Mouse (Mus musculus) forebrain, postnatal 0 days (tissue): ENCODE data around the gene Tkt. TPM values are rescaled to one million over a fixed set of nuclear protein-coding genes. Genes with fewer than 3 reads are reported as not detected.

Experiments used
- ATAC-seq: fragments of 200-750 bp; cut with Nextera tagmentation; 2 replicates; pipeline ENCODE4 v1.8.0; 2017; ENCODE audit warnings: mild to moderate bottlenecking, moderate library complexity
- DNase-seq: peaks from one replicate; pipeline ENCODE4 v3.0.0-alpha.2; 2015
- H3K27ac ChIP-seq: fragments of 300-500 bp; sonication (generic); 2 replicates; pipeline ENCODE4 v1.5.1; 2014; ENCODE audit warnings: low read depth, mild to moderate bottlenecking, antibody characterized with exemption, low read length, moderate library complexity, mixed read lengths
- H3K27me3 ChIP-seq: fragments of 300-500 bp; sonication (generic); 2 replicates; pipeline ENCODE4 v1.6.1; 2014; ENCODE audit warnings: mild to moderate bottlenecking, low read length, mixed read lengths; ENCODE audit not compliant: insufficient read depth
- H3K36me3 ChIP-seq: fragments of 300-500 bp; sonication (generic); 2 replicates; pipeline ENCODE4 v1.6.1; 2014; ENCODE audit warnings: mild to moderate bottlenecking, moderate library complexity; ENCODE audit not compliant: insufficient read depth
- H3K4me1 ChIP-seq: fragments of 300-500 bp; sonication (generic); 2 replicates; pipeline ENCODE4 v1.6.1; 2014; ENCODE audit warnings: antibody characterized with exemption; ENCODE audit not compliant: insufficient read depth
- H3K4me2 ChIP-seq: fragments of 300-500 bp; sonication (generic); 2 replicates; pipeline ENCODE4 v1.6.1; 2014; ENCODE audit warnings: low read depth, mild to moderate bottlenecking, moderate library complexity
- H3K4me3 ChIP-seq: fragments of 300-500 bp; sonication (generic); 2 replicates; pipeline ENCODE4 v1.5.1; 2014; ENCODE audit warnings: low read depth, low read length, mixed read lengths
- H3K9ac ChIP-seq: fragments of 300-500 bp; sonication (generic); 2 replicates; pipeline ENCODE4 v1.6.1; 2014; ENCODE audit warnings: mild to moderate bottlenecking
- H3K9me3 ChIP-seq: fragments of 300-500 bp; sonication (generic); 2 replicates; pipeline ENCODE4 v1.6.1; 2016; ENCODE audit warnings: low read length
- CTCF ChIP-seq: sonication (generic); IDR thresholded peaks from 2 replicates; pipeline ENCODE4 v1.5.1; 2016; ENCODE audit warnings: antibody characterized with exemption, control low read depth, low read depth
- WGBS: fragments of 180-500 bp; shearing (Covaris S2); extraction: QIAGEN DNeasy Blood & Tissue Kit; methylation state at CpG from one replicate; pipeline ENCODE4 v1.1.7; 2014; 5-methylcytosine and 5-hydroxymethylcytosine counted together
- microRNA-seq, 2 experiments: library from miRNA; unstranded; fragments of <30 nt; microRNA quantifications; one replicate each; pipeline ENCODE4; 2016
- polyA plus RNA-seq: library from polyadenylated mRNA; unstranded; fragments of >200 nt; fragmentation: Nextera tagmentation; extraction: Ambion mirVana; gene quantifications from 2 replicates; pipeline ENCODE4 v1.2.1, GENCODE M21; 2015
- total RNA-seq: library from RNA; depleted of rRNA; stranded (reverse); fragments of >200 nt; gene quantifications from 2 replicates; pipeline ENCODE4 v1.2.3, GENCODE M21; 2014; rRNA removed

The Tkt gene
- total and polyA plus RNA-seq, 2 experiments from 2014 or later: 278 to 374 TPM

- no peaks in the 10 kb centered on the region for H3K9me3 ChIP-seq
- H3K36me3 ChIP-seq: no peaks in the 10 kb centered on the region
- H3K4me1 ChIP-seq: no peaks in the 10 kb centered on the region
- H3K4me2 ChIP-seq: no peak overlapping the region
- no peak overlapping the region for H3K4me3 ChIP-seq
- no peak for DNase-seq
- no peak overlapping the region for H3K9ac ChIP-seq
- no peaks in the 10 kb centered on the region for H3K27me3 ChIP-seq
- WGBS: 92% methylated on average over 2 of the region's 2 CpGs
- ATAC-seq: no peak
- H3K27ac ChIP-seq: no peak overlapping the region
- no peak for TF ChIP-seq CTCF
Observed at GRCm38 (mm10) chr14:30612962-30613715, 65.0 kb downstream of the Tkt start.

DNA sequence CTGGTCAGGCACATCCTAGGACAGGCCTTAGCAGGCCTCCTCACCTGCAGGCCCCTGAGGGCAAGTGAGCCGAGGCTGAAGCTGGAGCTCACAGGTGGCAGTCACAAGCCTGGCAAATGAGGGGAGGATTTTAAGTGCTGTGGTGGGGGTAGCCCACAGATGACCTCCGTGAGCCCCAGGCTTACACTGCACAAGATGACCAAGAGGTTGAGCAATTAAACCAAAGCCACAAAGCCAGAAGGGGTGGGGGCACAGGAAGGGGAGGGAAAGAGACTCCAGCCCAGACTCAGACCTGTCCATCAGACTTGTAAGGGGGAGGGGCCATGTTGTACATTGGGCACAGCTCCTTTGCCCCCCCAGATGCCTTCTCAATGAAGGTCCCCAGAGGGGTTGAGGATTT, 68.6 kb downstream of the Tkt start:
- H3K27ac ChIP-seq: no peak overlapping the region
- DNase-seq: no peak
- no peaks in the 10 kb centered on the region for H3K36me3 ChIP-seq
- H3K9ac ChIP-seq: no peak overlapping the region
- H3K27me3 ChIP-seq: no peaks in the 10 kb centered on the region
- H3K4me1 ChIP-seq: no peaks in the 10 kb centered on the region
- no peak overlapping the region for H3K4me3 ChIP-seq
- no peak for TF ChIP-seq CTCF
- H3K9me3 ChIP-seq: no peaks in the 10 kb centered on the region
- H3K4me2 ChIP-seq: no peak overlapping the region
- no peak for ATAC-seq
- WGBS: 64% methylated on average over 2 of the region's 2 CpGs

- Histone ChIP-seq H3K4me1 (no peaks in the 10 kb centered on the region), H3K4me3 (no peak overlapping the region), H3K4me2 (no peak overlapping the region), H3K27me3 (no peaks in the 10 kb centered on the region), H3K9me3 (no peaks in the 10 kb centered on the region), H3K36me3 (no peaks in the 10 kb centered on the region), H3K9ac (no peak overlapping the region), H3K27ac (no peak overlapping the region)
- TF ChIP-seq CTCF: no peak
- DNase-seq: no peak
- ATAC-seq: no peak
- 83% methylated on average over 2 of the region's 2 CpGs for WGBS
Observed at GRCm38 (mm10) chr14:30618746-30619275, 70.7 kb downstream of the Tkt start.

- TF ChIP-seq CTCF: no peak
- Histone ChIP-seq H3K4me3 (no peak overlapping the region), H3K4me1 (no peaks in the 10 kb centered on the region), H3K36me3 (no peaks in the 10 kb centered on the region), H3K27ac (no peak overlapping the region), H3K9ac (no peak overlapping the region), H3K9me3 (no peaks in the 10 kb centered on the region), H3K27me3 (no peaks in the 10 kb centered on the region), H3K4me2 (no peak overlapping the region)
- DNase-seq (no peak), ATAC-seq (no peak)
- WGBS: 80% methylated on average over 7 of the region's 7 CpGs
Observed at GRCm38 (mm10) chr14:30619982-30620578, 71.9 kb downstream of the Tkt start.

- Histone ChIP-seq H3K9ac (no peak overlapping the region), H3K9me3 (no peaks in the 10 kb centered on the region), H3K4me1 (no peaks in the 10 kb centered on the region), H3K4me3 (no peak overlapping the region), H3K36me3 (no peaks in the 10 kb centered on the region), H3K27ac (no peak overlapping the region), H3K4me2 (no peak overlapping the region), H3K27me3 (no peaks in the 10 kb centered on the region; the same call in 1 of the 2 replicates)
- WGBS: 82% methylated on average over 7 of the region's 7 CpGs
- ATAC-seq (no peak), DNase-seq (no peak)
- no peak for TF ChIP-seq CTCF
Observed at GRCm38 (mm10) chr14:30622130-30622529, 74.0 kb downstream of the Tkt start.

DNA sequence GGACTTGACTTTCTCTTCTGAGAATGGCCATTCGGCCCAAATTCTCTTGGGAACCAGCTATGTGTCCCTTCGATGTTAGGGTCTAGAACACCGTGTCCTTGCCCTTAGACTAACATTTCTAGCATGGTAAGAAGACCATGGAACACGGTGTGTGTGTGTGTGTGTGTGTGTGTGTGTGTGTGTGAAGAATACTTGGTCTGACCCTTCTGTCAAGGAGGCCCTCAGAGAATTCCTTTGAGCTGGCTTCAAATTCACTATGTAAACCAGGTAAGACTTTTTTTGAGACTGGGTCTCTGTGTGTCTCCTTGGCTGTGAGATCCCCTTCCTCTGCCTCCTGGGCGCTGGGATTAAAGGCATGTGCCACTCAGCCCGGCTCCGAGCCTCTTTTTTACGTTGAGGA, 74.4 kb downstream of the Tkt start:
- Histone ChIP-seq H3K4me2 (no peak overlapping the region), H3K9ac (no peak overlapping the region), H3K27me3 (no peaks in the 10 kb centered on the region; the same call in 1 of the 2 replicates), H3K4me1 (no peaks in the 10 kb centered on the region), H3K4me3 (no peak overlapping the region), H3K36me3 (no peaks in the 10 kb centered on the region), H3K27ac (no peak overlapping the region), H3K9me3 (no peaks in the 10 kb centered on the region)
- WGBS: 91% methylated on average over 8 of the region's 8 CpGs
- DNase-seq (no peak), ATAC-seq (no peak)
- no peak for TF ChIP-seq CTCF

Small RNA genes lying within 50 kb of the gene (microRNA-seq; reads per million reads assigned to microRNA genes)
- gene Mir3076: 7.2 to 7.3 reads per million in 2 experiments

Other genes with a start within 250 kb of the Tkt start
- 14.8 and 20.9 TPM in 2 replicates for gene Dcp1a, start 68.8 kb upstream of the Tkt start, total RNA-seq
- gene Dcp1a, start 68.8 kb upstream of the Tkt start, polyA plus RNA-seq: 6.9 and 8.8 TPM in 2 replicates
- 23.2 and 31.3 TPM in 2 replicates for gene Cacna1d, start 56.9 kb upstream of the Tkt start, total RNA-seq
- gene Cacna1d, start 56.9 kb upstream of the Tkt start, polyA plus RNA-seq: 4.1 and 7.2 TPM in 2 replicates
- 25.0 and 29.6 TPM in 2 replicates for gene Prkcd, start 77.9 kb downstream of the Tkt start, total RNA-seq
- 19.3 and 19.8 TPM in 2 replicates for gene Prkcd, start 77.9 kb downstream of the Tkt start, polyA plus RNA-seq
- gene Rft1, start 106.0 kb downstream of the Tkt start, total RNA-seq: 10.5 and 18.4 TPM in 2 replicates
- 6.0 and 9.6 TPM in 2 replicates for gene Rft1, start 106.0 kb downstream of the Tkt start, polyA plus RNA-seq
- 8.1 and 15.5 TPM in 2 replicates for gene Sfmbt1, start 166.5 kb downstream of the Tkt start, total RNA-seq
- gene Sfmbt1, start 166.5 kb downstream of the Tkt start, polyA plus RNA-seq: 9.0 and 13.3 TPM in 2 replicates